Mouse (Mus musculus): ENCODE measurements around the gene Vac14.

GRCm38 (mm10) chr8:110643177-110643576 lies 24.8 kb downstream of the Vac14 start:
- no peak for TF ChIP-seq CTCF (IDR thresholded peaks at IDR 0.05; ENCODE audit: extremely low read depth, insufficient read depth, low read length)
- no peak for TF ChIP-seq POLR2A (IDR thresholded peaks at IDR 0.05; ENCODE audit: extremely low read depth, insufficient read depth, low read length)
